Mouse (Mus musculus): ENCODE results near the gene Uhrf1bp1. TPM values are rescaled to one million over a fixed set of nuclear protein-coding genes. Genes with fewer than 3 reads are reported as not detected.

The Uhrf1bp1 gene
- polyA plus RNA-seq (2015; fragmentation: Nextera tagmentation; extraction: Ambion mirVana), result 2.4 and 2.5 TPM in 2 replicates

DNA sequence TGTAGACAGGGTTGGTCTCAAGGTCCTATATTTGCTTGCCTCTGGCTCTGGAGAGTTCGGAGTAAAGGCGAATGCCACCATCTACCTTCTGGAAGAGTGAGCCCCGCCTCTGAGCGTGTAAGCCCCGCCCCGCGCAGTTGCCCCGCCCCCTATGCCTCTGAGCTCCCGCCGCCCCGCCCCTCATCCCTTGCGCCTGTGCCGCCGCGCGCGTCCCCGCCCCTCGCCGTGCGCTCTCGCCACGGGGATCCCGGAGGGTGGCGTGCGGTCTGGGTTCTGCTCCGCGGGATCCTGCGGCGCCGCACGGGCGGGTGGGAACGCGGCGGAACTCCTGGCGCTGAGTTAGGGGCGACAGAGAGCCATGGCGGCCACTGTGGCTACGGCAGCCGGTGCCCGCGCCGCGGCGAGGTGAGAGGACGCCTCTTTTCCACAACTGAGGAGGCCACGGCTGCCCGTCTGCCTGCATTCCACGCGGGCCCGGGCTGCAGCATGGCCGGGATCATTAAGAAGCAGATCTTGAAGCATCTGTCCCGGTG lies at the start of gene Uhrf1bp1:
TSS of gene Uhrf1bp1 (plus strand) at position 177 of the 533 bp plus-strand sequence.
- Histone ChIP-seq H3K4me1 (ENCODE audit: control insufficient read depth, low read depth, low read length) (peaks cover 34% of the 10 kb centered on the region), H3K4me2 (ENCODE audit: low read depth, low read length) (peak within 1 kb of the TSS; percentile 97)
- ATAC-seq (ENCODE audit: low read depth), result peak; percentile 82

GRCm38 (mm10) chr17:27807542-27808078 lies 48.6 kb upstream of the Uhrf1bp1 start:
- no peak for ATAC-seq (ENCODE audit: low read depth)
- H3K4me2 ChIP-seq (ENCODE audit: low read depth, low read length), result no peak overlapping the region

More for the DNA sequence above, at the start of gene Uhrf1bp1:
- H3K9ac ChIP-seq (ENCODE audit: low read depth, low read length), result peak within 1 kb of the TSS; percentile 90
- H3K9me3 ChIP-seq (replicated peaks; ENCODE audit: control insufficient read depth, low read length), result no peaks in the 10 kb centered on the region
- H3K27me3 ChIP-seq (ENCODE audit: control insufficient read depth, insufficient read depth, low read depth, low read length), result no peaks in the 10 kb centered on the region
- peak within 1 kb of the TSS; percentile 92 for H3K4me3 ChIP-seq (ENCODE audit: low read depth, low read length)
- H3K27ac ChIP-seq (ENCODE audit: low read length), result peak within 1 kb of the TSS; percentile 90
- H3K36me3 ChIP-seq (ENCODE audit: control insufficient read depth, insufficient read depth), result peaks cover 16% of the 10 kb centered on the region
- whole genome bisulfite sequencing (ENCODE audit: insufficient replicate concordance), result under 1% methylated on average over 54 of the region's 54 CpGs

DNA sequence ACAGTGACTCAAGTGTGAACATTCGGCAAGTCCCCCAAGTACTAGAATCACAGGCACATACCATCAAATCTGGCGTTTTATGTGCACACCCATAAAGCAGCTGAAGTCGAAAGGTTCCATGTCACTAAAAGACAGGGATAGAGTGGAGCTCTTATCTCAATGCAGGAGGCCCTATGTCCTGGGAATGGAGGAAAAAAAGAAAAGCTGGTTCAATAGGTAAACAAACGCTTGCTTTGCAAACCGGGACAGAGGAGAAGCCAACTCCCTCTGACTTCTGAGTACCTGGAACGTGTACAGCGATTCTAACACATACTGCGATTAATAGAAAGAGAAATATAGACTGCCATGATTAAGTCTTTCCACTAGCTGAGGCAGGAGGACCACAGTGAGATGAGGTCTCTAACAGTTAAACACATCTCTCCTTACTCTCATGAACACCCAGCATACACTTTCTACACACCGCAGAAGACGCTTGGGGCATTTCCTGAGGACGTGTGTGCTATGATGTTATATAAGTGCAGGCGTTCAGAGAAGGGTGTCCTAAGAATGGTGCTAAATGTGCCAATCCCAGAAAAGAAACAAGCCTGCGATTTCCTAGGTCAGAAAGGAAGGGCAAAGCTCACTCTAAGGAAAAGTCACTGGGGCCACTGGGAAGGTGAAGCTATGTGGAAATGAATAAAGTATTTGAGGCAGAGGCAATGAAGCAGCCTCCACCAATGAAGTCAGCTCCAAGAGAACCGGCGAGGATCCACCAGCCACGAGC lies 45.5 kb upstream of the Uhrf1bp1 start:
- Histone ChIP-seq H3K4me2 (ENCODE audit: low read depth, low read length) (no peak overlapping the region), H3K4me3 (ENCODE audit: low read depth, low read length) (no peak overlapping the region), H3K9me3 (replicated peaks; ENCODE audit: control insufficient read depth, low read length) (no peaks in the 10 kb centered on the region), H3K27ac (ENCODE audit: low read length) (peak overlapping the region; percentile 27; the same call in 1 of the 2 replicates), H3K4me1 (ENCODE audit: control insufficient read depth, low read depth, low read length) (peaks cover 31% of the 10 kb centered on the region), H3K9ac (ENCODE audit: low read depth, low read length) (no peak overlapping the region), H3K27me3 (ENCODE audit: control insufficient read depth, insufficient read depth, low read depth, low read length) (no peaks in the 10 kb centered on the region), H3K36me3 (ENCODE audit: control insufficient read depth, insufficient read depth) (no peaks in the 10 kb centered on the region)
- no peak for ATAC-seq (ENCODE audit: low read depth)
- WGBS (ENCODE audit: insufficient replicate concordance), result 66% methylated on average over 16 of the region's 16 CpGs

More at GRCm38 (mm10) chr17:27807542-27808078, 48.6 kb upstream of the Uhrf1bp1 start:
- H3K27me3 ChIP-seq (ENCODE audit: control insufficient read depth, insufficient read depth, low read depth, low read length), result no peaks in the 10 kb centered on the region
- H3K36me3 ChIP-seq (ENCODE audit: control insufficient read depth, insufficient read depth), result no peaks in the 10 kb centered on the region
- no peak overlapping the region for H3K27ac ChIP-seq (ENCODE audit: low read length)
- H3K9me3 ChIP-seq (replicated peaks; ENCODE audit: control insufficient read depth, low read length), result no peaks in the 10 kb centered on the region
- H3K4me3 ChIP-seq (ENCODE audit: low read depth, low read length), result no peak overlapping the region
- 59% methylated on average over 2 of the region's 2 CpGs for WGBS (ENCODE audit: insufficient replicate concordance)
- H3K9ac ChIP-seq (ENCODE audit: low read depth, low read length), result no peak overlapping the region
- H3K4me1 ChIP-seq (ENCODE audit: control insufficient read depth, low read depth, low read length), result peaks cover 38% of the 10 kb centered on the region

DNA sequence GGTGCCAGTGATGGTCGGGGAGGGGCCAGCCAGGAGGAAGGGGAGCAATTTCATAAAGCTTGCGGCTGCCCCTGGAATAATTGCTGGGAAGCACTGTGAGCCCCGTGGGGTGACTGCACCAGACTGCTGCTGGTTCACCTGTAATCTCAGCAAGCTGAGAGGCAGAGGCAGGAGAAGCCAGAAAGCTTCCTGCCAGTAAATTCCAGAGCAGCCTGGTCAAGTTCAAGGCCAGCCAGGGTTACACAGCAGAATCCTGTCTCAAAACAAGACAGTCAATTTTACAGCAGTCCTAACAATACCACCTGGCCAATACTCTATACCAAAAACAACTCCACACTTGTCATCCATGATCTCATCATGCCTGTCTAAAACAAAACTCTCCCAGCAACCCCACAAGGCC lies 44.3 kb upstream of the Uhrf1bp1 start:
- 67% methylated on average over 3 of the region's 3 CpGs for WGBS (ENCODE audit: insufficient replicate concordance)

DNA sequence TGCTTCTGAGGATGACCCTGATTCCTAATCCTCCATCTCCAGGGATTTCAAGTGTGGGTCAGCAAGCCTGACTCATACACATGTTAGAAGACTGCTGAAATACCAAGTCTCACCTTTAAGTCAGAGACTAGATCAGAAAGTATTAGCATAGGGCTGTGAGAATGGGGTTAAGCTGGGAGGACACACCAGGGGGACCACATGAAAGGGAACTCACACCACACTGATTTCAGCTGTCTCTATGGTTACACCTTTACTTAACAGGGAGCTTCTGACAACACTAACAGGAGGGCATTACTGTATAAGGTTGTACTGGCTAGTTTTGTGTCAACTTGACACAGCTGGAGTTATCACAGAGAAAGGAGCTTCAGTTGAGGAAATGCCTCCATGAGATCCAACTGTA lies 41.6 kb upstream of the Uhrf1bp1 start:
- no peak for ATAC-seq (ENCODE audit: low read depth)
- no peak overlapping the region for H3K9ac ChIP-seq (ENCODE audit: low read depth, low read length)
- no peaks in the 10 kb centered on the region for H3K9me3 ChIP-seq (replicated peaks; ENCODE audit: control insufficient read depth, low read length)
- H3K36me3 ChIP-seq (ENCODE audit: control insufficient read depth, insufficient read depth), result no peaks in the 10 kb centered on the region; the same call in 1 of the 2 replicates
- H3K27me3 ChIP-seq (ENCODE audit: control insufficient read depth, insufficient read depth, low read depth, low read length), result no peaks in the 10 kb centered on the region
- no peak overlapping the region for H3K4me2 ChIP-seq (ENCODE audit: low read depth, low read length)
- H3K27ac ChIP-seq (ENCODE audit: low read length), result no peak overlapping the region
- no peak overlapping the region for H3K4me3 ChIP-seq (ENCODE audit: low read depth, low read length)
- H3K4me1 ChIP-seq (ENCODE audit: control insufficient read depth, low read depth, low read length), result peaks cover 49% of the 10 kb centered on the region

More for the DNA sequence above, 44.3 kb upstream of the Uhrf1bp1 start:
- no peaks in the 10 kb centered on the region for H3K9me3 ChIP-seq (replicated peaks; ENCODE audit: control insufficient read depth, low read length)
- H3K27me3 ChIP-seq (ENCODE audit: control insufficient read depth, insufficient read depth, low read depth, low read length), result no peaks in the 10 kb centered on the region
- no peak overlapping the region for H3K4me3 ChIP-seq (ENCODE audit: low read depth, low read length)
- H3K36me3 ChIP-seq (ENCODE audit: control insufficient read depth, insufficient read depth), result no peaks in the 10 kb centered on the region; the same call in 1 of the 2 replicates
- no peak for ATAC-seq (ENCODE audit: low read depth)
- H3K4me2 ChIP-seq (ENCODE audit: low read depth, low read length), result no peak overlapping the region
- H3K4me1 ChIP-seq (ENCODE audit: control insufficient read depth, low read depth, low read length), result peaks cover 29% of the 10 kb centered on the region
- no peak overlapping the region for H3K9ac ChIP-seq (ENCODE audit: low read depth, low read length)
- 0 out of 2 replicates have a peak overlapping the region, but pooled peaks have one; percentile 9 for H3K27ac ChIP-seq (ENCODE audit: low read length)

GRCm38 (mm10) chr17:27819011-27819410 lies 37.2 kb upstream of the Uhrf1bp1 start:
- H3K27ac ChIP-seq (ENCODE audit: low read length), result peak overlapping the region; percentile 98
- WGBS (ENCODE audit: insufficient replicate concordance), result 16% methylated on average over 7 of the region's 7 CpGs
- H3K4me2 ChIP-seq (ENCODE audit: low read depth, low read length), result peak overlapping the region; percentile 71
- H3K27me3 ChIP-seq (ENCODE audit: control insufficient read depth, insufficient read depth, low read depth, low read length), result no peaks in the 10 kb centered on the region
- no peaks in the 10 kb centered on the region for H3K9me3 ChIP-seq (replicated peaks; ENCODE audit: control insufficient read depth, low read length)
- ATAC-seq (ENCODE audit: low read depth), result no peak
- H3K4me1 ChIP-seq (ENCODE audit: control insufficient read depth, low read depth, low read length), result peaks cover 43% of the 10 kb centered on the region
- no peaks in the 10 kb centered on the region; the same call in 1 of the 2 replicates for H3K36me3 ChIP-seq (ENCODE audit: control insufficient read depth, insufficient read depth)
- peak overlapping the region; percentile 96 for H3K9ac ChIP-seq (ENCODE audit: low read depth, low read length)
- peak overlapping the region; percentile 97 for H3K4me3 ChIP-seq (ENCODE audit: low read depth, low read length)

DNA sequence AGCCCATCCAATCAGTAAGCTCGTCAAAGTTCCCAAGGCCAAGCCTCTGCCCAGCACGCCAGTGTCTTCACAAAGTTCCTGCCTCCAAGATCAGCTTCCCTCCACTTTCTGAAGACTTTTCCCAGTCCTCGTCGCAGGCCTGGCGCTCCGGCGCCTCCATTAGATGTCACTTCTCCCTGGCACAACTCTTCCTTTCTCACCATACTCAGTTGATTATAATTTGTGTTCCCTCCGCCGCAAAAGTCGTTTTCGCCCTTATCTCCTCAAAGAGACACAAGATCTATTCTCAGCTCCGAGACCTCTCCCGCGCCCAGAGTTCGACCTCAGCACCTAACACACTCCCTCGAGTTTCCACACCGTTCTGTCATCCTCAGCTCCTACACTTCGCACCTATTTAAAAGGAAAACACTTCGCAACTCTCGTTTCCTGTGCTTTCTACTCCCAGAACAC lies 36.7 kb upstream of the Uhrf1bp1 start:
- Histone ChIP-seq H3K9me3 (replicated peaks; ENCODE audit: control insufficient read depth, low read length) (no peaks in the 10 kb centered on the region), H3K36me3 (ENCODE audit: control insufficient read depth, insufficient read depth) (no peaks in the 10 kb centered on the region; the same call in 1 of the 2 replicates), H3K9ac (ENCODE audit: low read depth, low read length) (peak overlapping the region; percentile 96), H3K27ac (ENCODE audit: low read length) (peak overlapping the region; percentile 98), H3K4me3 (ENCODE audit: low read depth, low read length) (peak overlapping the region; percentile 97), H3K4me2 (ENCODE audit: low read depth, low read length) (peak overlapping the region; percentile 71), H3K4me1 (ENCODE audit: control insufficient read depth, low read depth, low read length) (peaks cover 43% of the 10 kb centered on the region), H3K27me3 (ENCODE audit: control insufficient read depth, insufficient read depth, low read depth, low read length) (no peaks in the 10 kb centered on the region)
- no peak for ATAC-seq (ENCODE audit: low read depth)
- under 1% methylated on average over 20 of the region's 20 CpGs for WGBS (ENCODE audit: insufficient replicate concordance)

DNA sequence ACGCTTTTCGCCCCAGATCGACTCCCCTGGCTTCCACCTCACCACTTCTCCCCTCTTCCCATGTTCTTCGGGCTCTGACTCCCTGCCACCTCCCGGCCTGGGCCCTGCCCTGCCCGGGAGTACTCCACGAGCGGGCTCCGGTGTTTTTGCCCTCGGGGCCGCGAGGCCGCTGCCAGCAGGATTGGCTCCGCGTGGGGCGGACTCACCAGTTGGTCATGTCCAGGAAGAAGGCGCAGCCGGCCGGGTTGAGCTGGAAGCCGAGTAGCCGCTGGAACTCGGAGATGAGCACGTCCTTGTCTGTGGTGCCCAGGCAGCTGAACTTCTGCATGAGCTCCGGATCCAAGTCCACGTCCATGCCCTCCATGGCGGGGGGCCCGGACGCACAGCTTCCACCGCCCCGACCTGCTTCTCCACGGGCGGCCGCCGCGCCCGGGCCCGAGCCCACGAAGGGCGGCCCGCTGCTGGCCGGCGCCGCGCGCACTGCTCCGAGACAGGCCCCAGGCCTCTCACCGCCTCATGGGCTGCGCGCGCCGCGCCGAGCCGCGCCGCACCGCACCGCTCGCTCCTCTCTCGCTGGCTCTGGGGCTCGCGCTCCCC lies 36.2 kb upstream of the Uhrf1bp1 start:
- peak overlapping the region; percentile 97 for H3K4me3 ChIP-seq (ENCODE audit: low read depth, low read length)
- H3K27ac ChIP-seq (ENCODE audit: low read length), result peak overlapping the region; percentile 98
- no peaks in the 10 kb centered on the region; the same call in 1 of the 2 replicates for H3K36me3 ChIP-seq (ENCODE audit: control insufficient read depth, insufficient read depth)
- no peaks in the 10 kb centered on the region for H3K27me3 ChIP-seq (ENCODE audit: control insufficient read depth, insufficient read depth, low read depth, low read length)
- ATAC-seq (ENCODE audit: low read depth), result peak; percentile 1; the same call in 1 of the 2 replicates
- WGBS (ENCODE audit: insufficient replicate concordance), result under 1% methylated on average over 59 of the region's 62 CpGs
- H3K4me1 ChIP-seq (ENCODE audit: control insufficient read depth, low read depth, low read length), result peaks cover 47% of the 10 kb centered on the region
- no peaks in the 10 kb centered on the region for H3K9me3 ChIP-seq (replicated peaks; ENCODE audit: control insufficient read depth, low read length)
- peak overlapping the region; percentile 71 for H3K4me2 ChIP-seq (ENCODE audit: low read depth, low read length)
- peak overlapping the region; percentile 96 for H3K9ac ChIP-seq (ENCODE audit: low read depth, low read length)

All from liver, embryonic 16.5 days (tissue).